Mouse (Mus musculus) forebrain, embryonic 11.5 days (tissue): ENCODE results near the gene Cuedc1. TPM values are rescaled to one million over a fixed set of nuclear protein-coding genes. Genes with fewer than 3 reads are reported as not detected.

Experiments used
- ATAC-seq: fragments of 200-750 bp; cut with Nextera tagmentation; replicated peaks from 2 replicates; pipeline ENCODE4 v1.8.0; 2017; ENCODE audit warnings: moderate TSS enrichment; ENCODE audit not compliant: low FRiP score
- DNase-seq: peaks from one replicate; pipeline ENCODE4 v3.0.0-alpha.2; 2017; ENCODE audit warnings: low spot score
- H3K27ac ChIP-seq: fragments of 300-500 bp; sonication (generic); 2 replicates; pipeline ENCODE4 v1.5.1; 2014; ENCODE audit warnings: low read depth, low read length
- H3K27me3 ChIP-seq: fragments of 300-500 bp; sonication (generic); 2 replicates; pipeline ENCODE4 v1.6.1; 2014; ENCODE audit warnings: mild to moderate bottlenecking, low read length, mixed read lengths; ENCODE audit not compliant: control insufficient read depth, insufficient read depth
- H3K36me3 ChIP-seq: fragments of 300-500 bp; sonication (generic); 2 replicates; pipeline ENCODE4 v1.6.1; 2014; ENCODE audit warnings: mild to moderate bottlenecking, low read length, moderate library complexity, mixed read lengths; ENCODE audit not compliant: control insufficient read depth, insufficient read depth
- H3K4me1 ChIP-seq: fragments of 300-500 bp; sonication (generic); replicated peaks from 2 replicates; pipeline ENCODE4 v1.6.1; 2014; ENCODE audit warnings: low read length, mixed read lengths; ENCODE audit not compliant: control insufficient read depth, insufficient read depth
- H3K4me2 ChIP-seq: fragments of 300-500 bp; sonication (generic); 2 replicates; pipeline ENCODE4 v1.6.1; 2014; ENCODE audit warnings: low read depth, mild to moderate bottlenecking, low read length, moderate library complexity, mixed read lengths; ENCODE audit not compliant: severe bottlenecking
- H3K4me3 ChIP-seq: fragments of 300-500 bp; sonication (generic); 2 replicates; pipeline ENCODE4 v1.5.1; 2014; ENCODE audit warnings: low read depth, low read length
- H3K9ac ChIP-seq: fragments of 300-500 bp; sonication (generic); 2 replicates; pipeline ENCODE4 v1.6.1; 2014; ENCODE audit warnings: low read length
- H3K9me3 ChIP-seq: fragments of 300-500 bp; sonication (generic); 2 replicates; pipeline ENCODE4 v1.6.1; 2016; ENCODE audit warnings: low read length, mixed read lengths; ENCODE audit not compliant: control insufficient read depth
- WGBS: fragments of 180-500 bp; shearing (Covaris S2); extraction: QIAGEN DNeasy Blood & Tissue Kit; methylation state at CpG from one replicate; pipeline ENCODE4 v1.1.7; 2014; 5-methylcytosine and 5-hydroxymethylcytosine counted together
- polyA plus RNA-seq: library from polyadenylated mRNA; unstranded; fragments of >200 nt; fragmentation: Nextera tagmentation; extraction: Ambion mirVana; gene quantifications from 2 replicates; pipeline ENCODE4 v1.2.1, GENCODE M21; 2014

Gene Cuedc1
- polyA plus RNA-seq, 1 experiment from 2014 or later = 26.2 TPM

- no peak for DNase-seq
- Histone ChIP-seq H3K4me3 (no peak overlapping the region), H3K9ac (no peak overlapping the region), H3K4me2 (no peak overlapping the region), H3K36me3 (no peaks in the 10 kb centered on the region), H3K9me3 (no peaks in the 10 kb centered on the region), H3K4me1 (0 out of 2 replicates have a peak, but pooled peaks cover 4% of the 10 kb centered on the region), H3K27ac (no peak overlapping the region), H3K27me3 (no peaks in the 10 kb centered on the region)
- WGBS = 89% methylated on average over 4 of the region's 4 CpGs
- no peak for ATAC-seq
Measured at GRCm38 (mm10) chr11:88107365-88107764, 9.5 kb downstream of the Cuedc1 start.

GRCm38 (mm10) chr11:88110031-88110594, 12.3 kb downstream of the Cuedc1 start:
- Histone ChIP-seq H3K27ac (no peak overlapping the region), H3K9ac (no peak overlapping the region), H3K4me2 (no peak overlapping the region), H3K27me3 (no peaks in the 10 kb centered on the region), H3K36me3 (no peaks in the 10 kb centered on the region), H3K9me3 (no peaks in the 10 kb centered on the region), H3K4me1 (peaks cover 6% of the 10 kb centered on the region; the same call in 1 of the 2 replicates), H3K4me3 (no peak overlapping the region)
- DNase-seq = no peak
- no peak for ATAC-seq
- 81% methylated on average over 9 of the region's 9 CpGs for WGBS

- Histone ChIP-seq H3K4me3 (no peak overlapping the region), H3K27ac (no peak overlapping the region), H3K9me3 (no peaks in the 10 kb centered on the region), H3K36me3 (no peaks in the 10 kb centered on the region), H3K27me3 (no peaks in the 10 kb centered on the region), H3K4me1 (peaks cover 6% of the 10 kb centered on the region; the same call in 1 of the 2 replicates), H3K9ac (no peak overlapping the region), H3K4me2 (no peak overlapping the region)
- DNase-seq (no peak), ATAC-seq (no peak)
- 61% methylated on average over 13 of the region's 13 CpGs for WGBS
Measured at GRCm38 (mm10) chr11:88112078-88112477, 14.2 kb downstream of the Cuedc1 start.

- H3K4me1 ChIP-seq = peaks cover 13% of the 10 kb centered on the region
- ATAC-seq = no peak
Measured at GRCm38 (mm10) chr11:88112677-88113333, 14.9 kb downstream of the Cuedc1 start.

GRCm38 (mm10) chr11:88113543-88114271, 15.8 kb downstream of the Cuedc1 start:
- Histone ChIP-seq H3K4me1 (peaks cover 21% of the 10 kb centered on the region), H3K36me3 (no peaks in the 10 kb centered on the region), H3K9ac (no peak overlapping the region), H3K4me2 (no peak overlapping the region), H3K4me3 (no peak overlapping the region), H3K27ac (no peak overlapping the region), H3K9me3 (no peaks in the 10 kb centered on the region), H3K27me3 (no peaks in the 10 kb centered on the region)
- ATAC-seq (no peak), DNase-seq (no peak)
- 66% methylated on average over 6 of the region's 6 CpGs for WGBS

More at GRCm38 (mm10) chr11:88112677-88113333, 14.9 kb downstream of the Cuedc1 start:
- Histone ChIP-seq H3K9me3 (no peaks in the 10 kb centered on the region), H3K4me2 (no peak overlapping the region), H3K27ac (no peak overlapping the region), H3K4me3 (no peak overlapping the region), H3K27me3 (no peaks in the 10 kb centered on the region), H3K9ac (no peak overlapping the region), H3K36me3 (no peaks in the 10 kb centered on the region)
- WGBS = 78% methylated on average over 7 of the region's 7 CpGs
- no peak for DNase-seq

- Histone ChIP-seq H3K9me3 (no peaks in the 10 kb centered on the region), H3K4me3 (no peak overlapping the region), H3K27ac (peak overlapping the region; percentile 25; the same call in 1 of the 2 replicates), H3K36me3 (no peaks in the 10 kb centered on the region), H3K9ac (0 out of 2 replicates have a peak overlapping the region, but pooled peaks have one; percentile 30), H3K4me2 (no peak overlapping the region), H3K4me1 (peaks cover 32% of the 10 kb centered on the region), H3K27me3 (no peaks in the 10 kb centered on the region)
- ATAC-seq = no peak
- 63% methylated on average over 8 of the region's 8 CpGs for WGBS
- DNase-seq = no peak
Measured at GRCm38 (mm10) chr11:88114871-88115301, 17.0 kb downstream of the Cuedc1 start.

- H3K9me3 ChIP-seq = no peaks in the 10 kb centered on the region
- ATAC-seq = no peak
- no peak overlapping the region for H3K4me2 ChIP-seq
- no peak overlapping the region for H3K4me3 ChIP-seq
- no peaks in the 10 kb centered on the region for H3K27me3 ChIP-seq
- 95% methylated on average over 6 of the region's 6 CpGs for WGBS
- H3K9ac ChIP-seq = no peak overlapping the region
- no peaks in the 10 kb centered on the region for H3K36me3 ChIP-seq
- DNase-seq = no peak
- H3K27ac ChIP-seq = no peak overlapping the region
- peaks cover 39% of the 10 kb centered on the region for H3K4me1 ChIP-seq
Measured at GRCm38 (mm10) chr11:88116568-88116967, 18.7 kb downstream of the Cuedc1 start.

- ATAC-seq = no peak
- H3K4me2 ChIP-seq = no peak overlapping the region
- peaks cover 42% of the 10 kb centered on the region for H3K4me1 ChIP-seq
Measured at GRCm38 (mm10) chr11:88117356-88118090, 19.7 kb downstream of the Cuedc1 start.

More at GRCm38 (mm10) chr11:88117356-88118090, 19.7 kb downstream of the Cuedc1 start:
- H3K9ac ChIP-seq = no peak overlapping the region; the same call in 1 of the 2 replicates
- no peaks in the 10 kb centered on the region for H3K27me3 ChIP-seq
- no peaks in the 10 kb centered on the region for H3K9me3 ChIP-seq
- H3K36me3 ChIP-seq = no peaks in the 10 kb centered on the region
- 70% methylated on average over 10 of the region's 10 CpGs for WGBS
- no peak overlapping the region for H3K4me3 ChIP-seq
- peak overlapping the region; percentile 95 for H3K27ac ChIP-seq
- DNase-seq = no peak
